Mouse (Mus musculus) large intestine, adult 2 months (tissue): ENCODE results near the gene Etl4. TPM values are rescaled to one million over a fixed set of nuclear protein-coding genes. Genes with fewer than 3 reads are reported as not detected.

ENCODE experiments used
- DNase-seq: peaks from one replicate; pipeline ENCODE4 v3.0.0-alpha.2; 2012; ENCODE audit warnings: low read depth, low spot score
- WGBS: fragments of 180-500 bp; shearing (Covaris S2); methylation state at CpG from one replicate; pipeline ENCODE4 v1.1.7; 2018; 5-methylcytosine and 5-hydroxymethylcytosine counted together
- polyA plus RNA-seq: library from polyadenylated mRNA; depleted of rRNA; stranded (reverse); fragments of >200 nt; gene quantifications from 2 replicates; pipeline ENCODE4 v1.2.3, GENCODE M21; 2012

Etl4 gene
- polyA plus RNA-seq, 1 experiment, result 18.2 TPM

- WGBS, result 27% methylated on average over 2 of the region's 2 CpGs
- peak; percentile 75 for DNase-seq
These were observed 814.6 kb downstream of the Etl4 start for GRCm38 (mm10) chr2:20723990-20724745.

GRCm38 (mm10) chr2:20726974-20727373 is 817.4 kb downstream of the Etl4 start:
- DNase-seq, result no peak
- 77% methylated on average over 2 of the region's 2 CpGs for whole genome bisulfite sequencing

GRCm38 (mm10) chr2:20727752-20728438 is 818.3 kb downstream of the Etl4 start:
- no peak for DNase-seq
- WGBS, result 65% methylated on average over 6 of the region's 6 CpGs

GRCm38 (mm10) chr2:20735444-20735843 is 825.9 kb downstream of the Etl4 start:
- 30% methylated on average over 3 of the region's 3 CpGs for WGBS
- DNase-seq, result no peak

GRCm38 (mm10) chr2:20736324-20737015 is 826.9 kb downstream of the Etl4 start:
- 24% methylated on average over 7 of the region's 7 CpGs for WGBS
- DNase-seq, result no peak

- 34% methylated on average over 19 of the region's 19 CpGs for WGBS
- DNase-seq, result no peak
These were observed 827.7 kb downstream of the Etl4 start for GRCm38 (mm10) chr2:20737112-20737808.

- DNase-seq, result no peak
- WGBS, result 34% methylated on average over 4 of the region's 4 CpGs
These were observed 828.3 kb downstream of the Etl4 start for GRCm38 (mm10) chr2:20737837-20738236.

- no peak for DNase-seq
These were observed 838.1 kb downstream of the Etl4 start for GRCm38 (mm10) chr2:20747723-20748122.

GRCm38 (mm10) chr2:20748481-20748880 is 838.9 kb downstream of the Etl4 start:
- no peak for DNase-seq
- WGBS, result 25% methylated on average over 1 of the region's 1 CpGs

More at GRCm38 (mm10) chr2:20747723-20748122, 838.1 kb downstream of the Etl4 start:
- 27% methylated on average over 1 of the region's 1 CpGs for WGBS

- 82% methylated on average over 3 of the region's 3 CpGs for WGBS
- DNase-seq, result no peak
These were observed 840.1 kb downstream of the Etl4 start for GRCm38 (mm10) chr2:20749687-20750086.

- DNase-seq, result peak; percentile 81
- 31% methylated on average over 8 of the region's 8 CpGs for WGBS
These were observed 843.9 kb downstream of the Etl4 start for GRCm38 (mm10) chr2:20753282-20754110.

GRCm38 (mm10) chr2:20756964-20757363 is 847.4 kb downstream of the Etl4 start:
- WGBS, result 78% methylated on average over 3 of the region's 3 CpGs
- no peak for DNase-seq

GRCm38 (mm10) chr2:20759045-20759662 is 849.6 kb downstream of the Etl4 start:
- 34% methylated on average over 7 of the region's 7 CpGs for WGBS
- peak; percentile 90 for DNase-seq

- 30% methylated on average over 5 of the region's 5 CpGs for WGBS
- DNase-seq, result no peak
These were observed 851.7 kb downstream of the Etl4 start for GRCm38 (mm10) chr2:20761320-20761719.

GRCm38 (mm10) chr2:20761751-20762150 is 852.2 kb downstream of the Etl4 start:
- WGBS, result 23% methylated on average over 3 of the region's 3 CpGs
- DNase-seq, result no peak

- 83% methylated on average over 4 of the region's 4 CpGs for WGBS
- no peak for DNase-seq
These were observed 854.1 kb downstream of the Etl4 start for GRCm38 (mm10) chr2:20763511-20764212.

GRCm38 (mm10) chr2:20764566-20765090 is 855.0 kb downstream of the Etl4 start:
- DNase-seq, result no peak

- WGBS, result 43% methylated on average over 5 of the region's 5 CpGs
- DNase-seq, result no peak
These were observed 859.1 kb downstream of the Etl4 start for GRCm38 (mm10) chr2:20768681-20769080.
